Mouse (Mus musculus) stomach, embryonic 16.5 days (tissue): ENCODE results near the gene Zfp12. TPM values are rescaled to one million over a fixed set of nuclear protein-coding genes. Genes with fewer than 3 reads are reported as not detected.
A peak's percentile ranks its signal among the peaks of the same experiment; 100 is the strongest.
"Not testable (repeated sequence)": the region's sequence is repeated elsewhere in the genome, so short reads cannot be mapped to it uniquely, and the experiment has no call there.

Experiments used
- ATAC-seq: fragments of 200-750 bp; cut with Nextera tagmentation; 2 replicates; pipeline ENCODE4 v1.8.0; 2017; ENCODE audit warnings: moderate number of reproducible peaks, moderate TSS enrichment; ENCODE audit not compliant: insufficient read depth, low FRiP score
- H3K27ac ChIP-seq: fragments of 300-500 bp; sonication (generic); 2 replicates; pipeline ENCODE4 v1.5.1; 2014; ENCODE audit warnings: low read length
- H3K27me3 ChIP-seq: fragments of 300-500 bp; sonication (generic); 2 replicates; pipeline ENCODE4 v1.6.1; 2014; ENCODE audit warnings: low read length, control low read depth, mixed read lengths; ENCODE audit not compliant: control insufficient read depth, insufficient read depth
- H3K36me3 ChIP-seq: fragments of 300-500 bp; sonication (generic); 2 replicates; pipeline ENCODE4 v1.6.1; 2014; ENCODE audit warnings: low read length; ENCODE audit not compliant: control insufficient read depth, insufficient read depth
- H3K4me1 ChIP-seq: fragments of 300-500 bp; sonication (generic); 2 replicates; pipeline ENCODE4 v1.6.1; 2014; ENCODE audit warnings: low read length, control low read depth, mixed read lengths; ENCODE audit not compliant: control insufficient read depth, insufficient read depth
- H3K4me2 ChIP-seq: fragments of 300-500 bp; sonication (generic); 2 replicates; pipeline ENCODE4 v1.6.1; 2014; ENCODE audit warnings: low read depth, low read length, mixed read lengths
- H3K4me3 ChIP-seq: fragments of 300-500 bp; sonication (generic); replicated peaks from 2 replicates; pipeline ENCODE4 v1.5.1; 2014; ENCODE audit warnings: mild to moderate bottlenecking, low read length
- H3K9ac ChIP-seq: fragments of 300-500 bp; sonication (generic); 2 replicates; pipeline ENCODE4 v1.6.1; 2014; ENCODE audit warnings: low read length
- H3K9me3 ChIP-seq: fragments of 300-500 bp; sonication (generic); replicated peaks from 2 replicates; pipeline ENCODE4 v1.6.1; 2016; ENCODE audit warnings: low read length, control low read depth; ENCODE audit not compliant: control insufficient read depth
- WGBS: fragments of 180-500 bp; shearing (Covaris S2); extraction: QIAGEN DNeasy Blood & Tissue Kit; methylation state at CpG from one replicate; pipeline ENCODE4 v1.1.7; 2014; 5-methylcytosine and 5-hydroxymethylcytosine counted together
- polyA plus RNA-seq: library from polyadenylated mRNA; unstranded; fragments of >200 nt; fragmentation: Nextera tagmentation; extraction: Ambion mirVana; gene quantifications from 2 replicates; pipeline ENCODE4 v1.2.1, GENCODE M21; 2015

Gene Zfp12
- polyA plus RNA-seq, result 11.3 and 12.9 TPM in 2 replicates

DNA sequence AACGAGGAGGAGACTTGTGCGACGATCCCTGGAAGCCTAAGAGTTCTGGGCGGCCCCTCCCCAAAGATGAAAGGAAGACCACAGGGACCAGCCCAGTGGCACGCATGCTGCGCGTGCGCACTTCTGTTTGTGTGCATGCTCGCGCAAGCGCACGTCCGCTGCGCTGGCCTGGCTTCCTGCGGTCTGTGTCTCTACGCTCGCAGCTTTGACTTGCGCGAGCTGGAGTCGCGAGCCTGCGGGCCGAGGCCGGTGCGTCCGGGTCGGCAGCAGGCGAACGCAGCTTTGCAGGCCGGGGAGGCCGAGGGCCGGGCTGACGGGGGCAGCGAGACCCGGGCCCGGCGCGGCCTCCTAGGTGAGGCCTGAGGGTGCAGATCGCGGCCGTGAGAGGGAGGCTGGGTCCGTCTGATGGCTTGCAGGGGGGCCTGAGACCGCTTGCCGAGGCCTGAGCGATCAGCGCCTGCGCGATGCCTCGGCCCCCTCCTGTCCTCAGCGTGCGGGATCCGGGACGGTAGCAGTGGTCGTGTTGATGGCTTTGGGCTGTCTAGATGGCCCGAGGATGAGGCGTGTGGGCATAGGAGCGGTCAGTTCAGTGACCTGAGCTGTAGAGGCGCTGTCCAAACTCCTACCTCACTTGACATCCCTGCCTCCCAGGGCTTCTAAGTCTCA, at the start of gene Zfp12:
Gene Zfp12 (plus strand): TSS at position 136 of the 666 bp plus-strand sequence.
- WGBS, result under 1% methylated on average over 58 of the region's 58 CpGs
- no peaks in the 10 kb centered on the region for H3K9me3 ChIP-seq
- no peaks in the 10 kb centered on the region for H3K27me3 ChIP-seq
- H3K4me2 ChIP-seq, result peak within 1 kb of the TSS; percentile 81
- H3K36me3 ChIP-seq, result no peaks in the 10 kb centered on the region
- peak within 1 kb of the TSS; percentile 97 for H3K9ac ChIP-seq
- H3K4me3 ChIP-seq, result peak within 1 kb of the TSS; percentile 91
- ATAC-seq, result peak; percentile 96
- H3K4me1 ChIP-seq, result peaks cover 5% of the 10 kb centered on the region; the same call in 1 of the 2 replicates
- H3K27ac ChIP-seq, result peak within 1 kb of the TSS; percentile 98

DNA sequence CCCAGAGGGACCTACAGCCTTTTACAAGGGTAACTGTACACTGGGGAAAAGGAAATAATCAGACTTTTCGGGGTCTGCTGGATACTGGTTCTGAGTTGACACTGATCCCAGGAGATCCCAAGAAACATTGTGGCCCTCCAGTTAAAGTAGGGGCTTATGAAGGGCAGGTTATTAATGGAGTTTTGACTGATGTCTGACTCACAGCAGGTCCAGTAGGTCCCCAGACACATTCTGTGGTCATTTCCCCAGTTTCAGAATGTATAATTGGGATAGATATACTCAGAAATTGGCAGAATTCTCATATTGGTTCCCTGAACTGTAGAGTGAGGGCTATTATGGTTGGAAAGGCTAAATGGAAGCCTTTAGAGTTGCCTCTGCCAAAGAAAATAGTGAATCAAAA, 46.9 kb upstream of the Zfp12 start:
- H3K9ac ChIP-seq, H3K4me2 ChIP-seq, H3K27me3 ChIP-seq, H3K9me3 ChIP-seq, H3K4me1 ChIP-seq, H3K4me3 ChIP-seq, H3K36me3 ChIP-seq, H3K27ac ChIP-seq, ATAC-seq: not testable (repeated sequence)
- WGBS, result no CpG with 5 or more reads among the region's 1 CpGs

DNA sequence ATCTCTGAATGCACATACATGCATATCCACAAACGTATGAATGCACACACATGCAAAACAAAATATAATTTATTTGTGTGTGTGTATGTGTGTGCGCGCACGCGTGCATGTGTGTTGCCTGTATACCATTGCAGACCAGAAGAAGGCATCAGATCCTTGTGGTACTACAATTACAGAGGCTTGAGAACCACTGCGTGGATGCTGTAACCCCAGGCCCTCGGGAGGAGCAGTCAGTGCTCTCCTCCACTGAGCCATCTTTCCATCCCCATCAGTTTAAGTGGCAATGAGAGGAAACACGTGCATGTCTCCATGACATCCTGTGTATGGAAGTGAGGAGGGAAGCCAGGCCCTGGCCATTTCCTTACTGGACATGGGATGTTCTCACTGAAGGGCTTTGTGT, 42.2 kb upstream of the Zfp12 start:
- WGBS, result 87% methylated on average over 8 of the region's 8 CpGs
- H3K4me1 ChIP-seq, result no peaks in the 10 kb centered on the region
- H3K36me3 ChIP-seq, result no peaks in the 10 kb centered on the region
- H3K27ac ChIP-seq, result no peak overlapping the region
- H3K4me3 ChIP-seq, result no peak overlapping the region
- H3K27me3 ChIP-seq, result no peaks in the 10 kb centered on the region
- H3K4me2 ChIP-seq, result no peak overlapping the region
- no peak for ATAC-seq
- no peaks in the 10 kb centered on the region for H3K9me3 ChIP-seq
- no peak overlapping the region for H3K9ac ChIP-seq

DNA sequence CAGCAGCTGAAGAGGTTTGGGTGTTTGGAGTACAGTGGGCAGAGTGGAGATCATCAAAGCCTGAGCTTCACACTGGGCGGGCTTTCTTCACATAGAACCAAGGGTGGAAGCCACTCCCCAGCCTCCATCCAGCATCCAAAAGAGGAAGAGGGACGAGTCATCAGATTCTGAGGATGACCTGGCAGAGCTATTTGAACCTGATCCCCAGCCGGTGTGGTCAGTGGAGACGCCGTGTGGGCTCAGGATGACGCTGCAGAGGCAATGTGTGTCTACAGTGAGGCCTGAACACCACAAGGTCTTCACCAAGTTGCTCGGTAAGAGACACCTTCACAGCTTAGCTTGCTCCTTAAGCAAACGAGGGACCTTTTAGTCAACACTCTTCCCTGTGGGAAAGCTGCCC, 40.2 kb upstream of the Zfp12 start:
- H3K4me2 ChIP-seq, H3K9me3 ChIP-seq, H3K27ac ChIP-seq, H3K27me3 ChIP-seq, H3K9ac ChIP-seq, H3K36me3 ChIP-seq, H3K4me3 ChIP-seq, H3K4me1 ChIP-seq, ATAC-seq: not testable (repeated sequence)
- WGBS, result 61% methylated on average over 8 of the region's 8 CpGs

DNA sequence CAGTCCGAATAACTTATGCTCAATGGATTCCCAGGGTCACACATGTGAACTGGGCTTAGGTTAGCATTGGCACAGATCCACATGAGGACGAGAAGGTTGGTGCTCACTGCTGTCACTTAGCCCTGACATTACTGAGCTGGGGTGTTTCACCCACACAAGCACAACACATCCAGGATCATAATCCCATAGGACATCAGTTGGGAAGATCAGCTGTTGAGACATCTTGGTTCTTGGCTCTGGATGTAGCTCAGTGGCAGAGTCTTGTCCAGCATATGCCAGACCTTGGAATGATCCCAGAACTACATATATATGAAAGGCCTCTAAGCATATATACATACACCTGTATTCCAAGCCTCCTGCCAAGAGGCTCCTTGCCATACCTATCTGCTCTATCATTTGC, 39.8 kb upstream of the Zfp12 start:
- Histone ChIP-seq H3K4me2 (no peak overlapping the region), H3K27me3 (no peaks in the 10 kb centered on the region), H3K9ac (no peak overlapping the region), H3K4me1 (no peaks in the 10 kb centered on the region), H3K36me3 (no peaks in the 10 kb centered on the region), H3K27ac (no peak overlapping the region), H3K4me3 (no peak overlapping the region), H3K9me3 (no peaks in the 10 kb centered on the region)
- ATAC-seq, result no peak
- 57% methylated on average over 2 of the region's 2 CpGs for WGBS

DNA sequence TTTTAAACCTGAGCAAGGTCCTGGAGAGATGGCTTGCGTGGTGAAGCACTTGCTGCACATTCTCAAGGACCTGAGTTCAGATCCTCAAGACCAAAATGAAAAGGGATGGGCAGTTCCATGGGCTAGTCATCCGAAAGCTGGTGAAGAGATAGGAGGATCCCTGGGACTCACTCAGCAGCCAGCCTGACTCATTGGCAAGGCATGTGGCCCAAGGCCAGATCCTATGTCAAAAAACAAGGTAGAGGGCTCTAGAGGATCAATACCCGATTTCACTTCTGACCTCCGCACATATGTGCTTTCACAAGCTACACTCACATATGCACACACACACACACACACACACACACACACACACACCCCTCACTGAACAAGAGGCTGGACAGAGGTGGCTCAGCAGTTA, 38.5 kb upstream of the Zfp12 start:
- Histone ChIP-seq H3K4me3 (no peak overlapping the region), H3K9ac (no peak overlapping the region), H3K4me2 (no peak overlapping the region), H3K4me1 (no peaks in the 10 kb centered on the region), H3K9me3 (no peaks in the 10 kb centered on the region), H3K36me3 (no peaks in the 10 kb centered on the region), H3K27ac (no peak overlapping the region), H3K27me3 (no peaks in the 10 kb centered on the region)
- 75% methylated on average over 4 of the region's 4 CpGs for WGBS
- no peak for ATAC-seq

DNA sequence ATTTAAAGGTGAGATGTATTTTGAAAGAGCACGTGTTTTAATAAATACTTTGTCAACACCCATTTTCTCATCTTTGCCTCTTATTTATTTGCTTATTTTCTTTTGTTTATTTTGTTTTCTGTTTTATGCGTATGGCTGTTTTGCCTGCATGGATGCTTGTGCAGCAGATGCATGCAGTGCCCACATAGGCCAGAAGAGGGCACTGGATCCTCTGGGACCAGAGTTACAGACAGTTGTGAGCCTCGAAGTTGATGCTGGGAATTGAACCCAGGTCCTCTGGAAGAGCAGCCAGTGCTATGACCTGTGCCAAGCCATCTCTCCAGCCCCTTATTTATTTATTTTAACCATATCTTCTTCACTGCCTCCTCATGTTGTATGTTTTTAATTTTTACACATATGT, 29.9 kb upstream of the Zfp12 start:
- 73% methylated on average over 3 of the region's 3 CpGs for WGBS
- H3K9me3 ChIP-seq, result peaks cover 7% of the 10 kb centered on the region; the same call in 1 of the 2 replicates
- H3K4me2 ChIP-seq, result no peak overlapping the region
- H3K4me3 ChIP-seq, result no peak overlapping the region
- H3K9ac ChIP-seq, result no peak overlapping the region
- H3K27ac ChIP-seq, result no peak overlapping the region
- no peaks in the 10 kb centered on the region for H3K36me3 ChIP-seq
- no peaks in the 10 kb centered on the region for H3K27me3 ChIP-seq
- no peaks in the 10 kb centered on the region for H3K4me1 ChIP-seq
- ATAC-seq, result no peak

DNA sequence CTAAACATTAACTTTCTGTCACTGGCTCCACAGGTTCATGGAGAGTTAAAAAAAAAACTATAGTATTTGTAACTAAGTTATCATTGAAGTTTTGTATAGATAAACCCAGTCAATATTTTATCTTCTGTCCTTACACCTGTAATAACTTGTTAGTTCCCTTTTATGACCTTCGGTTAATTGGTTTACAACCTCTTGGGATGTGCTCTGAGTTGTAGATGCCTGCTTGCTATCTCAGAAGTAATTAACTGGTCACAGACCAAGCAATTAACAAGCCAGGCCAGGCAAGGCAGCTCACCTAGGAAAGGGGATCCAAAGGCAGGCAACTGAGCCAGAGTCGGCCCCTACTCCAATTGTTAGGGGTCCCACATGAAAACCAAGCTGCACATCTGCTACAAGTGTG, 21.1 kb upstream of the Zfp12 start:
- peak; percentile 44; the same call in 1 of the 2 replicates for ATAC-seq
- no peaks in the 10 kb centered on the region for H3K27me3 ChIP-seq
- H3K4me1 ChIP-seq, result no peaks in the 10 kb centered on the region
- H3K36me3 ChIP-seq, result no peaks in the 10 kb centered on the region
- H3K9ac ChIP-seq, result no peak overlapping the region
- H3K27ac ChIP-seq, result no peak overlapping the region
- no peak overlapping the region for H3K4me2 ChIP-seq
- WGBS, result 57% methylated on average over 2 of the region's 2 CpGs
- H3K4me3 ChIP-seq, result no peak overlapping the region
- 0 out of 2 replicates have a peak, but pooled peaks cover 1% of the 10 kb centered on the region for H3K9me3 ChIP-seq

DNA sequence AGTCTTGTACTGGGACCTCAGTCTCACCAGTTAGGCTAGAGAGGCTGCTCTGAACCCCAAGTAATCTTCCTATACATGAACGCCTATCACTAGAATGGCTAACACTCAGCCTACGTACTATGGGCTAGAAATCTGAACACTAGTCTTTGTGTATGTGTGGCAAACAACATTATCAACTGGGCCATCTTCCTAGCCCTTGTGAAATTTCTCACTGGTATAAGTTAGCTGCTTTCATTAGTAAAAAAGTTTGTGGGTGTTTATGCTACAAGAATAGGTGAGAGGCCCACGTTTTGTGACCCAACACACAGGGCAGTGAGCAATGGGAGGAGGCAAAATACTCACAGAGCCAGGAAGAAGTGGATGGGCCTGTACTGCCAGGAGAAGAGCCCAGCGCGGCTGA, 14.0 kb upstream of the Zfp12 start:
- H3K9me3 ChIP-seq, result no peaks in the 10 kb centered on the region
- H3K4me2 ChIP-seq, result no peak overlapping the region
- no peak overlapping the region for H3K4me3 ChIP-seq
- WGBS, result 68% methylated on average over 5 of the region's 5 CpGs
- H3K9ac ChIP-seq, result no peak overlapping the region
- ATAC-seq, result no peak
- H3K36me3 ChIP-seq, result no peaks in the 10 kb centered on the region
- no peaks in the 10 kb centered on the region for H3K27me3 ChIP-seq
- no peaks in the 10 kb centered on the region for H3K4me1 ChIP-seq
- no peak overlapping the region for H3K27ac ChIP-seq
